Mouse (Mus musculus): ENCODE results near the gene Oas2. TPM values are rescaled to one million over a fixed set of nuclear protein-coding genes. Genes with fewer than 3 reads are reported as not detected.

Oas2 gene
- polyA plus RNA-seq, 1 experiment from 2014 or later = 0.12 TPM

- no peak overlapping the region for H3K27ac ChIP-seq (replicated peaks; ENCODE audit: low read depth, low read length)
- DNase-seq (ENCODE audit: low spot score) (no peak), ATAC-seq (ENCODE audit: insufficient number of reproducible peaks, low FRiP score, low TSS enrichment, low read depth) (no peak)
- no peak overlapping the region for H3K4me3 ChIP-seq (ENCODE audit: low read depth, low read length)
- WGBS = 61% methylated on average over 7 of the region's 7 CpGs
- H3K27me3 ChIP-seq (ENCODE audit: control insufficient read depth, insufficient read depth, low read length) = no peaks in the 10 kb centered on the region
- no peaks in the 10 kb centered on the region for H3K4me1 ChIP-seq (ENCODE audit: control insufficient read depth, insufficient read depth, low read length)
- H3K9ac ChIP-seq (ENCODE audit: low read length) = no peak overlapping the region
- H3K4me2 ChIP-seq (ENCODE audit: low read depth, severe bottlenecking) = no peak overlapping the region
- no peaks in the 10 kb centered on the region for H3K36me3 ChIP-seq (ENCODE audit: control insufficient read depth, insufficient read depth, low read length)
- no peaks in the 10 kb centered on the region for H3K9me3 ChIP-seq (ENCODE audit: control insufficient read depth, low read length)
Observed at GRCm38 (mm10) chr5:120721005-120721404, 28.6 kb downstream of the Oas2 start.

GRCm38 (mm10) chr5:120718600-120719378, 30.9 kb downstream of the Oas2 start:
- Histone ChIP-seq H3K4me2 (ENCODE audit: low read depth, severe bottlenecking) (no peak overlapping the region), H3K9me3 (ENCODE audit: control insufficient read depth, low read length) (no peaks in the 10 kb centered on the region), H3K9ac (ENCODE audit: low read length) (no peak overlapping the region), H3K27me3 (ENCODE audit: control insufficient read depth, insufficient read depth, low read length) (peaks cover 4% of the 10 kb centered on the region), H3K36me3 (ENCODE audit: control insufficient read depth, insufficient read depth, low read length) (no peaks in the 10 kb centered on the region), H3K4me3 (ENCODE audit: low read depth, low read length) (no peak overlapping the region), H3K4me1 (ENCODE audit: control insufficient read depth, insufficient read depth, low read length) (no peaks in the 10 kb centered on the region), H3K27ac (replicated peaks; ENCODE audit: low read depth, low read length) (no peak overlapping the region)
- WGBS = 58% methylated on average over 15 of the region's 15 CpGs
- no peak for DNase-seq (ENCODE audit: low spot score)
- no peak for ATAC-seq (ENCODE audit: insufficient number of reproducible peaks, low FRiP score, low TSS enrichment, low read depth)

- ATAC-seq (ENCODE audit: insufficient number of reproducible peaks, low FRiP score, low TSS enrichment, low read depth) (no peak), DNase-seq (ENCODE audit: low spot score) (no peak)
- Histone ChIP-seq H3K4me3 (ENCODE audit: low read depth, low read length) (no peak overlapping the region), H3K9ac (ENCODE audit: low read length) (no peak overlapping the region), H3K4me1 (ENCODE audit: control insufficient read depth, insufficient read depth, low read length) (no peaks in the 10 kb centered on the region), H3K4me2 (ENCODE audit: low read depth, severe bottlenecking) (no peak overlapping the region), H3K9me3 (ENCODE audit: control insufficient read depth, low read length) (no peaks in the 10 kb centered on the region), H3K36me3 (ENCODE audit: control insufficient read depth, insufficient read depth, low read length) (no peaks in the 10 kb centered on the region), H3K27me3 (ENCODE audit: control insufficient read depth, insufficient read depth, low read length) (peaks cover 19% of the 10 kb centered on the region), H3K27ac (replicated peaks; ENCODE audit: low read depth, low read length) (no peak overlapping the region)
- 68% methylated on average over 10 of the region's 10 CpGs for WGBS
Observed at GRCm38 (mm10) chr5:120717136-120717535, 32.5 kb downstream of the Oas2 start.

- H3K9me3 ChIP-seq (ENCODE audit: control insufficient read depth, low read length) = no peaks in the 10 kb centered on the region
- no peak overlapping the region for H3K4me3 ChIP-seq (ENCODE audit: low read depth, low read length)
- DNase-seq (ENCODE audit: low spot score) (peak; percentile 89), ATAC-seq (ENCODE audit: insufficient number of reproducible peaks, low FRiP score, low TSS enrichment, low read depth) (no peak)
- H3K9ac ChIP-seq (ENCODE audit: low read length) = no peak overlapping the region
- H3K4me2 ChIP-seq (ENCODE audit: low read depth, severe bottlenecking) = no peak overlapping the region
- 3% methylated on average over 16 of the region's 16 CpGs for WGBS
- no peak overlapping the region for H3K27ac ChIP-seq (replicated peaks; ENCODE audit: low read depth, low read length)
- peaks cover 47% of the 10 kb centered on the region for H3K27me3 ChIP-seq (ENCODE audit: control insufficient read depth, insufficient read depth, low read length)
- peaks cover 10% of the 10 kb centered on the region for H3K4me1 ChIP-seq (ENCODE audit: control insufficient read depth, insufficient read depth, low read length)
- H3K36me3 ChIP-seq (ENCODE audit: control insufficient read depth, insufficient read depth, low read length) = no peaks in the 10 kb centered on the region
Observed at GRCm38 (mm10) chr5:120714314-120714713, 35.3 kb downstream of the Oas2 start.

- Histone ChIP-seq H3K36me3 (ENCODE audit: control insufficient read depth, insufficient read depth, low read length) (no peaks in the 10 kb centered on the region), H3K27ac (replicated peaks; ENCODE audit: low read depth, low read length) (no peak overlapping the region), H3K9ac (ENCODE audit: low read length) (no peak overlapping the region), H3K4me3 (ENCODE audit: low read depth, low read length) (no peak overlapping the region), H3K9me3 (ENCODE audit: control insufficient read depth, low read length) (no peaks in the 10 kb centered on the region), H3K4me1 (ENCODE audit: control insufficient read depth, insufficient read depth, low read length) (peaks cover 10% of the 10 kb centered on the region), H3K4me2 (ENCODE audit: low read depth, severe bottlenecking) (no peak overlapping the region), H3K27me3 (ENCODE audit: control insufficient read depth, insufficient read depth, low read length) (peaks cover 58% of the 10 kb centered on the region)
- no peak for ATAC-seq (ENCODE audit: insufficient number of reproducible peaks, low FRiP score, low TSS enrichment, low read depth)
- DNase-seq (ENCODE audit: low spot score) = no peak
- WGBS = 76% methylated on average over 8 of the region's 8 CpGs
Observed at GRCm38 (mm10) chr5:120712721-120713120, 36.9 kb downstream of the Oas2 start.

- Histone ChIP-seq H3K9me3 (ENCODE audit: control insufficient read depth, low read length) (no peaks in the 10 kb centered on the region), H3K4me1 (ENCODE audit: control insufficient read depth, insufficient read depth, low read length) (peaks cover 11% of the 10 kb centered on the region), H3K4me2 (ENCODE audit: low read depth, severe bottlenecking) (peak within 1 kb of the TSS; percentile 55), H3K4me3 (ENCODE audit: low read depth, low read length) (peak within 1 kb of the TSS; percentile 49), H3K27me3 (ENCODE audit: control insufficient read depth, insufficient read depth, low read length) (peaks cover 58% of the 10 kb centered on the region), H3K9ac (ENCODE audit: low read length) (peak within 1 kb of the TSS; percentile 49), H3K27ac (replicated peaks; ENCODE audit: low read depth, low read length) (no peak within 1 kb of the TSS), H3K36me3 (ENCODE audit: control insufficient read depth, insufficient read depth, low read length) (no peaks in the 10 kb centered on the region)
- 37% methylated on average over 3 of the region's 3 CpGs for WGBS
- ATAC-seq (ENCODE audit: insufficient number of reproducible peaks, low FRiP score, low TSS enrichment, low read depth) (no peak), DNase-seq (ENCODE audit: low spot score) (no peak)
Observed at GRCm38 (mm10) chr5:120711827-120712226, 37.8 kb downstream of the Oas2 start, which contains the start of gene Dtx1. Gene Dtx1 (minus strand): TSS chr5:120711927.

- Histone ChIP-seq H3K4me1 (ENCODE audit: control insufficient read depth, insufficient read depth, low read length) (peaks cover 14% of the 10 kb centered on the region), H3K4me2 (ENCODE audit: low read depth, severe bottlenecking) (peak overlapping the region; percentile 55), H3K36me3 (ENCODE audit: control insufficient read depth, insufficient read depth, low read length) (no peaks in the 10 kb centered on the region), H3K27me3 (ENCODE audit: control insufficient read depth, insufficient read depth, low read length) (peaks cover 58% of the 10 kb centered on the region), H3K27ac (replicated peaks; ENCODE audit: low read depth, low read length) (no peak overlapping the region), H3K4me3 (ENCODE audit: low read depth, low read length) (peak overlapping the region; percentile 49), H3K9ac (ENCODE audit: low read length) (peak overlapping the region; percentile 49; the same call in 1 of the 2 replicates), H3K9me3 (ENCODE audit: control insufficient read depth, low read length) (no peaks in the 10 kb centered on the region)
- DNase-seq (ENCODE audit: low spot score) (peak; percentile 43), ATAC-seq (ENCODE audit: insufficient number of reproducible peaks, low FRiP score, low TSS enrichment, low read depth) (no peak)
- 2% methylated on average over 32 of the region's 43 CpGs for WGBS
Observed at GRCm38 (mm10) chr5:120711416-120711815, 38.2 kb downstream of the Oas2 start.

- DNase-seq (ENCODE audit: low spot score) (no peak), ATAC-seq (ENCODE audit: insufficient number of reproducible peaks, low FRiP score, low TSS enrichment, low read depth) (0 out of 2 replicates have a peak, but pooled peaks have one; percentile 18)
- no peaks in the 10 kb centered on the region for H3K36me3 ChIP-seq (ENCODE audit: control insufficient read depth, insufficient read depth, low read length)
- no peaks in the 10 kb centered on the region for H3K9me3 ChIP-seq (ENCODE audit: control insufficient read depth, low read length)
- peaks cover 58% of the 10 kb centered on the region for H3K27me3 ChIP-seq (ENCODE audit: control insufficient read depth, insufficient read depth, low read length)
- under 1% methylated on average over 28 of the region's 34 CpGs for WGBS
- peak overlapping the region; percentile 49; the same call in 1 of the 2 replicates for H3K9ac ChIP-seq (ENCODE audit: low read length)
- H3K4me2 ChIP-seq (ENCODE audit: low read depth, severe bottlenecking) = peak overlapping the region; percentile 55
- no peak overlapping the region for H3K27ac ChIP-seq (replicated peaks; ENCODE audit: low read depth, low read length)
- peaks cover 14% of the 10 kb centered on the region for H3K4me1 ChIP-seq (ENCODE audit: control insufficient read depth, insufficient read depth, low read length)
- peak overlapping the region; percentile 49 for H3K4me3 ChIP-seq (ENCODE audit: low read depth, low read length)
Observed at GRCm38 (mm10) chr5:120710826-120711248, 38.8 kb downstream of the Oas2 start.
